Mouse (Mus musculus): ENCODE data around the gene Lamc3.

Lamc3 gene

GRCm38 (mm10) chr2:31935054-31935453 is 48.0 kb downstream of the Lamc3 start:
- no peak for DNase-seq (ENCODE audit: low spot score)

GRCm38 (mm10) chr2:31938298-31938697 is 51.2 kb downstream of the Lamc3 start:
- no peak for DNase-seq (ENCODE audit: low spot score)

- DNase-seq (ENCODE audit: low spot score): no peak
Measured at GRCm38 (mm10) chr2:31943011-31943410, 55.9 kb downstream of the Lamc3 start.

GRCm38 (mm10) chr2:31945580-31945979 is 58.5 kb downstream of the Lamc3 start:
- DNase-seq (ENCODE audit: low spot score): no peak

GRCm38 (mm10) chr2:31948392-31948791 is 61.3 kb downstream of the Lamc3 start:
- no peak for DNase-seq (ENCODE audit: low spot score)

- no peak for DNase-seq (ENCODE audit: low spot score)
Measured at GRCm38 (mm10) chr2:31948801-31949200, 61.7 kb downstream of the Lamc3 start.

GRCm38 (mm10) chr2:31950058-31950871 is 63.2 kb downstream of the Lamc3 start, which contains the start of gene Aif1l:
TSS of gene Aif1l (plus strand) at chr2:31950139.
- DNase-seq (ENCODE audit: low spot score): no peak

GRCm38 (mm10) chr2:31950966-31951365 is 63.9 kb downstream of the Lamc3 start:
- DNase-seq (ENCODE audit: low spot score): no peak

- no peak for DNase-seq (ENCODE audit: low spot score)
Measured at GRCm38 (mm10) chr2:31952236-31952635, 65.1 kb downstream of the Lamc3 start.

GRCm38 (mm10) chr2:31952725-31953124 is 65.6 kb downstream of the Lamc3 start:
- no peak for DNase-seq (ENCODE audit: low spot score)

- DNase-seq (ENCODE audit: low spot score): no peak
Measured at GRCm38 (mm10) chr2:31953687-31954086, 66.6 kb downstream of the Lamc3 start.

GRCm38 (mm10) chr2:31954779-31955181 is 67.7 kb downstream of the Lamc3 start:
- no peak for DNase-seq (ENCODE audit: low spot score)

GRCm38 (mm10) chr2:31955686-31956085 is 68.6 kb downstream of the Lamc3 start:
- no peak for DNase-seq (ENCODE audit: low spot score)

- no peak for DNase-seq (ENCODE audit: low spot score)
Measured at GRCm38 (mm10) chr2:31957211-31957610, 70.1 kb downstream of the Lamc3 start.

GRCm38 (mm10) chr2:31960986-31961385 is 73.9 kb downstream of the Lamc3 start:
- DNase-seq (ENCODE audit: low spot score): no peak

- no peak for DNase-seq (ENCODE audit: low spot score)
Measured at GRCm38 (mm10) chr2:31961791-31962222, 74.7 kb downstream of the Lamc3 start.

- no peak for DNase-seq (ENCODE audit: low spot score)
Measured at GRCm38 (mm10) chr2:31962501-31963224, 75.6 kb downstream of the Lamc3 start.

- no peak for DNase-seq (ENCODE audit: low spot score)
Measured at GRCm38 (mm10) chr2:31963491-31963890, 76.4 kb downstream of the Lamc3 start.

- no peak for DNase-seq (ENCODE audit: low spot score)
Measured at GRCm38 (mm10) chr2:31964191-31964590, 77.1 kb downstream of the Lamc3 start.

- peak; percentile 42 for DNase-seq (ENCODE audit: low spot score)
Measured at GRCm38 (mm10) chr2:31965110-31965509, 78.0 kb downstream of the Lamc3 start.

GRCm38 (mm10) chr2:31966801-31967200 is 79.7 kb downstream of the Lamc3 start:
- DNase-seq (ENCODE audit: low spot score): no peak

- DNase-seq (ENCODE audit: low spot score): no peak
Measured at GRCm38 (mm10) chr2:31972589-31972988, 85.5 kb downstream of the Lamc3 start.

- DNase-seq (ENCODE audit: low spot score): peak; percentile 100
Measured at GRCm38 (mm10) chr2:31974141-31974808, 87.2 kb downstream of the Lamc3 start, which contains the start of gene Nup214. TSS of gene Nup214 (plus strand) at chr2:31974436.
